Mouse (Mus musculus) retina, postnatal 7 days (tissue): ENCODE data around the gene Klf11.
"Not testable (repeated sequence)": the region's sequence is repeated elsewhere in the genome, so short reads cannot be mapped to it uniquely, and the experiment has no call there.

ENCODE experiments used
- DNase-seq: peaks from one replicate; pipeline ENCODE4 v3.0.0-alpha.2; 2012; ENCODE audit warnings: low read depth, low spot score

The Klf11 gene

DNA sequence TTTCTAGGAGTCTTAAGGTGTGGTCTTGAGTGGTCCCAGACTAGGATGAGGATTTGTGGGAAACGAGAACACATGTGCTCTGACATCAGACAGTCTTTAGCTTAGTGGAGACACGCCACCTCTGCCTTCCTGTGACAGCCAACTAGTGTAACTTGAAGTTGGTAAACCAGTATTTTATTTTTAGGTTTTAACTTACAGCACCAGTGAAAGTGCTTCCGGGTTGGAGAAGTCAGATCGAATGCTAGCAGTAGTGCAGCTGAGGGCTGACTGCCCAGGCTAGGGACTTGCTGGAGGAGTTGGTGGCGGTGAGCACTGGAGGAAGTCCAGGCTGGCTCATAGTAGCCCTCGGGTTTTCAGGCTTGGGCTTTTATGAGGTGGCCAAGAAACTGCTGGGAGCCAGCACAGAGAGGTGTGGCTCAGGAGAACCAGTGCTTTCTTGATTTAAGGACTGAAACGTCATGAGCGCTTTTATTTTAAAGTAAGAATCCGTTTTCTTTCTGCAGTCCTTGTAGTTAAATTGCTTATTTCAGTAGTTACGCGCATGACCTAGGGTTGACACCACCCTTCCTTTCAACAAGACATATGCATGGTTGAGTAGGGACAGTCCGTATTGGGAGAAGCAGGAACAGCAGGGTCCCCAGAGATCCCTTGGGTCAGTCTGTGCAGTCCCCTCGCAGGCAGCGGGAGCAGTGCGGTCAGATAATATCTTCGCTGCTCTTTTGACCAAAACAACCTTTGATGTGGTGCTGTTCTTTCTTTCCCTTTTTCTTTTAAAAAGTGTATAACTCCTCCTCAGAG is 3.2 kb downstream of the Klf11 start:
- no peak for DNase-seq

DNA sequence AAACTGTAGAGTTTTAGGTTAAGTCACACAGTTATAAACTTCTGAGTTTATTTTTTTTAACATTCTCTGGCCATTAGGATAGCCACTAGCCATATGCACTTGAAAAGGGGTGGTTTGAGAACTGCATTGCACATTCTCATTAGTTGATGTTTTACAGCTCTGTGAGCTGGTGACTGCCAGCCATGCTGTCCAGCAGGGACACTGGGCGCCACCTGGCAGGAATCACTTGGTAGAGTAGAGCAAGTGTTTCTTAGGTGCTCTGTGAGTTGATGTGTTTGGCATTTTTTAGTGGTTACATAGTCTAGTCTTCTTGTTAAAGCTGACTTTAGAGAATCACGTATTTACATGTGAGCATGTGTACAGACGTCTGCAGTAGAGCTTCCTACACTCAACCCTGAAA is 5.4 kb downstream of the Klf11 start:
- DNase-seq = no peak

DNA sequence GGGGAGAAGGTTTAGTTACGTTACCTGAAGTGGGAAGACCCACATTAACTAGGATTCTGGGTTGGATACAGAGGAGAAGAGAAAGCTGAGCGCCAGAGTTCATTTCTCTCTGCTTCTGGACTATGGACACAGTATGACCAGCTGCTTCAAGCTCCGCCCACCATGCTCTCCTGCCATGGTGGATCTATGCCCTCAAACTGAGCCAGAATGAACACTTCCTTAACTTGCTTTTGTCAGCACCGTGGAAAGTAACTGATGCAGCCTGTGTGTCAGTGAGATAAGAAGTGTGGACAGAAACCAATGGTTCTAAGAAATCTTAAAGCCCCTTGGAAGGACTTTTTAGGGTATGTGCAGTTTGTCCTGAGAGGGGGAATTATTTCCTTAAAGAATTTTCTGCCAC is 7.9 kb downstream of the Klf11 start:
- no peak for DNase-seq

DNA sequence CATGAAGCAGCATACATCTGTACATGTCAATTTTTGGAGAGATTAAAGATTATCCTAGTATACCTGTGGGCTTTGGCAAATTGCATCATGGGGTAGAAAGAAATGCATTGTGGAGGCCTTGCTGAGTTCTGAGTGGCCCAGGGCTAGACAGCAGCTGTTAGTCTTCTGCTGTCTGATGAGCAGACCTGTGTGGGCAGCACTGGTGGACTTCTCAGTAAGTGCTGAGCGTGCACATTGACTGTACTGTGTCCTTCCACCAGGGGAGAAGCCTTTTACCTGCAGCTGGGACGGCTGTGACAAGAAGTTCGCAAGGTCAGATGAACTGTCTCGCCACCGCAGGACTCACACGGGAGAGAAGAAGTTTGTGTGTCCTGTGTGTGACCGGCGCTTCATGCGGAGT is 8.8 kb downstream of the Klf11 start:
- no peak for DNase-seq

DNA sequence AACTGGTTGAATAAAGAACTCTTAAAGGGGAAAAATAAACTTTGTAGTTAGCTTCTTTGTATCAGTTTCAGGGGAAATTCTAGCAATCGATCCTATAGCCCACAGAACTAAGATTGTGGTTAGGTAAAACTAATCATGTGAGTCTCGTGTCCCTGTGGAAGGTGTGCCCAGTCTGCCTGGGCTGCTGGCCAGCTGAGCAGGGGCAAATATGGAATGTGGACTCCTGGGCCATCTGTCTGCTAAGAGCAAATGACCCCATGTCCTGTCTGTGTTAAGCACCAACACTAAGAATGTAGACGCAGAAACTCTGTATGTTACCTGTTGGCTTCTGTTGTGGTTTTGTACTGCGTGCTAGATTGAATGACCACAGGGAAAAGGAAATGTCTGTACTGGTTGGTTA is 10.0 kb downstream of the Klf11 start:
- DNase-seq = no peak

DNA sequence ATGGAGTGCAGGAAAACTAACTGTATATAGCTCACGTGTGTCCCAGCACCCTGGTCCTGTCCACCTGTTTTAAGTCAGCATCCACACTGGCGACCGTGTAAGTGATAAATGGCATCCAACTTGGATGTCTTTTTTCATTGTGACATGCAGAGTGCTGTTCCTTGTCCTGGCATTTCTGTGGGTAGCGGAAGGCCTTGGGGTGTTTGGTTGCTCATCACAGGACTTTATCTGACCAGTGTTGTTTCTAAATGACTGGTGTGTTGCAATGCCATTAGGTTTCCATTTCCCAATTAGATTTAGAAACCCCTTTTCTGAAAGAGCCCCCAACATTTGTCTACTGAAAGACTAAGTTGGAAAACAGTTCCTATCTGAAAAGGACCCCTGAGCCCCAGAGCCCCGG is 11.1 kb downstream of the Klf11 start:
- DNase-seq = no peak

DNA sequence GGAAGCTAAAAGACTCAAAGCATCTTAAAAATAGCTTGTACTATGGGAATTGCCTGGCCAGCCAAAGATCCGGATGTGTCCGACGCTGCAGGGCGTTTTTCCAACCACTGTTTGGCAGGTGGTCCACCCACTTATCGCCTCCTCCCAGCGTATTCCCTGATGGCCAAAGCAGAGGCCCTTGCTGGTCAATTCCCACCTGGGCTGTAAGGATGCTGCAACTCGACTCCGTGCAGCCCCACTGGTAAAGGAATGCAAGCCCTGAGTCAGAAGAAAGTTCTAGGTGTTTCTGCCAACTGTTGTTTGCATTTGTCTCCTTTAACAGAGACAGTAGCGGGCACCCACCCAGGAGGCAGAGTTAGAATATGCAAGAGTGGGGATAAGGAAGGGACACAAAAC is 29.0 kb downstream of the Klf11 start:
- DNase-seq = no peak

DNA sequence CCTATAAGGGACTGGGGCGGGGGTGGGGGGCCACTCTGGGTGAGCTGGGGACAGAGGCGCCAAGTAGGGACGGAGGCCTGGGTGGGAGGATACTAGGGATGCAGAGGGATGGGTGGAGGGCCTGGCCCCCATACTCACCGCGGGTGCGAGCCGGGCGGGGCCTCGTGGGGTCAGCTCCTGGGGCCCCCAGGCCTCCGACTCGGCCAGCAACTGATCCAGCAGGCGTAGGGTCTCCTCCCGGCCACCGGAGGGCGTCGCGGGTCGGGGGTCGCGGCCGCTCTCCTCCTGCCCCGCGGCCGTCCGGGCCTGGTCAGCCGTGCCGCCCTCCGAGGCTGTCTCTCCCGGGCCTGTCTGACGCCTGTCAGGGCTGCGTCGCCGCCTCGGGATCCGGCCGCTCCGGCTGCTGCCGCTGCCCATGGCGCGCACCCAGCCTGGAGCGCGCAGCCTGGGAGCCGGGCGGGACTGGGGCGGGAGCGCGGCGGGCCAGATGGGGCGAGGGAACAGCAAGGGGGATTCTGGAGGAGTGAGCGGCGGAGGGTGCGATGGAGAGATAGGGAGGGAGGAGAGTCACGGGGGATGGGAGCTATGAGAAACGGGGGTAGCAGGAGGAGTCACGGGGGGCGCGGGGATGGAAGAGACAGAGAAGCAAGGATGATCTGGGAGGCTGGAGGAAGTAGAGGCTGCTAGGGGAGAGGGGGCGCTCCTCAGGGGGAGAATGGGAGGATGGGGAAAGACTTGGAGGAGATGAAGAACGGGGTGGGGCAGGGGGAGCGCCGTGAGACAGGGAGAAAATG is 29.6 kb downstream of the Klf11 start:
- DNase-seq = peak; percentile 21

DNA sequence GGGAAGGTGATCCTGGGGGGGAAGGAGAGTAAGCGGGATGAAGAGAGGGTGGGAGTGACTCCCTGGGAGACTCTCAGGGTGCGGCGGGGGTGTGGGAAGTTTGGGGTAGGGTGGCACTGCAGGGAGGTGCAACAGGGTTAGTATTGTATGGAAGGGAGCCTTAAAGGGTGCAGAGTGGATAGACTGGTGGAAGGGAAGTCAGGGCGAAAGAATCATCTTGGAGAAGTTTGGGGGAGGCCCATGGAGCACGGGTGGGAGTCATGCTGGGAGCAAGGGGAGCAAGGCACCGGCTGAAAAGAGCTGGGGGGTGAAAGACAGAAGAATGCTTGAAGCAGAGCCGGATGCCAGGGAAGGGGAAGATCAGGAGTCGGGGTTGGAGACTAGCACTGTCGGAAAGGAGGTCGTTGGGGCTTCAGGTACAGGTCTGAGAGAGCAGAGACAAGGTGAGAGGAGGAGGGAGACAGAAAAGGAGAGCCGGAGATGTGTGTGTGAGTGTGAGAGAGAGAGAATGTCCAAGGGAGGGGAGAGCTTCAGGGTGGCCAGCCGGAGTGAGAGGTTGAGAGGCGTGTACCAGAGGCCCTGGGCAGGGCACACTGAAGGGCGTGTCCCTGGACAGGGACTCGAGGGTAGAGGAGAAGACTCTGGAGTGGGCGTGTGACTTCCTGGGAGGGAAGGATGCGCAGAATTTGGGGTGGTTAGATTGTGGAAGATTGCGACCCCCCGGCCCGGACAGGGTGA is 30.4 kb downstream of the Klf11 start, which contains the start of gene Cys1:
Gene Cys1, minus strand, starts transcription at position 528 of the 738 bp plus-strand sequence.
- no peak for DNase-seq

DNA sequence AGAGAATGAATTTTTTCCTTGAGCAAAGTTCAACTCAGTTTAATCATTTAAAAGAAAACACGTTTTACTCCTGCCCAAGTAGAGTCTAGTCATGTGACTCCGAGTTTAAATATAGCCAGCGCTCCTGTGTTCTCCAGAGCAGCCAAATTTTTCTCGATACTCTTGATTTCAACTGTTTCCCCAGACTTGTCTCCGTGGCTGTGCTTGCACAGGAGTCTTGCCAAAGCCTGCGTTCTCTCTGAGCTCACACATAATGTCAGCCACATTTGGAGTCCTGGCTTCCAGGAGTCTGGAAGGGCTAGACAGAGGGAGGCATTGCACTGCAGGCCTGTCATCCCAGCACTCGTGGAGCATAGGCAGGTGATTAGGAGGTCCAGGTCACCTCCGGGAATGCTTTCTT is 31.5 kb downstream of the Klf11 start:
- DNase-seq = no peak

DNA sequence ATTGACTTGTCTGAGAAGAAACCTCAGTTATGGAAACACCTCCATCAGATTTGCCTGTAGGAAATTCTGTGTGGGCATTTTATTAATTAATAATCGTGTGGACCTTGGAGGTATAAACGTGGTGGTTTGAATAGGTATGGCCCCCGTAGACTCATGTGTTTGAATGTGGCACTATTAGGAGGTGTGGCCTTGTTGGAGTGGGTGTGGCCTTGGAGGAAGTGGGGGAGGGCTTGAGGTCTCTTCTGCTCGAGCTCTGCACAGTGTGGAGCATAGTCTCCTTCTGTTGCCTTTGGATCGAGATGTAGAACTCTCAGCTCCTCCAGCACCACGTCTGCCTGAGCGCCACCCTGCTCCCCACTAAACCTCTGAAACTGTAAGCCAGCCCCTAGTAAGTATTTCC is 32.4 kb downstream of the Klf11 start:
- no peak for DNase-seq

DNA sequence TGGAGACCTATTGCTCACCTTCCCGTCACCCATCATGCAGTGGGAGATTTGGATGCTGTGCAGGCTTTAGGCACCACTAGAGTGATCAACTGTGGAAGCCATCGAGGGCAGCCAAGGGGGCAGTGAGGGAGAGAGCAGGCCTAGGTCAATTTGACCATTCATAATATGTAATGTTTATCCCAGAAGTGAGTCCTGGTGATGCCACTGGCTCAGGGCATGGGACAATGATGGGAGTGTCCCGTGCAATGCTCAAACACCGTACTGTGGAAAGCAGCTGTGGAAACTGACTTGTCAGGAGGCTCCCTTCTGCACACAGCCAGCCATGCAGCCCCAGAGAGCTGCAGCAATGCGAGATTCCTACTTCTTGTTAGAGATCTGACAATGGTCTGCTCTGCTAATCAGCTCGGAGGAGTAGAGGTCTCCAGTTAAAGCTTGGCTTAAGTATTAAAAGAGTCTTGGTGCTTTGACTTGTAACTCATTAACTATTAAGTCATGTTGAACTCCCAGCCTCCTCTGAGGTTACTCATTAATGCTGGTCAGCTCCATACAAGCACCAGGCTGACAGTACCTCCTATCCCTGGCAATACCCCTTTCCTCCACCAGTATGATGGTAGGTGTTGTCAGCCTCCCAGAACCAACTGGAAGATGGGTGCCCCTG is 35.1 kb downstream of the Klf11 start:
- DNase-seq = no peak

DNA sequence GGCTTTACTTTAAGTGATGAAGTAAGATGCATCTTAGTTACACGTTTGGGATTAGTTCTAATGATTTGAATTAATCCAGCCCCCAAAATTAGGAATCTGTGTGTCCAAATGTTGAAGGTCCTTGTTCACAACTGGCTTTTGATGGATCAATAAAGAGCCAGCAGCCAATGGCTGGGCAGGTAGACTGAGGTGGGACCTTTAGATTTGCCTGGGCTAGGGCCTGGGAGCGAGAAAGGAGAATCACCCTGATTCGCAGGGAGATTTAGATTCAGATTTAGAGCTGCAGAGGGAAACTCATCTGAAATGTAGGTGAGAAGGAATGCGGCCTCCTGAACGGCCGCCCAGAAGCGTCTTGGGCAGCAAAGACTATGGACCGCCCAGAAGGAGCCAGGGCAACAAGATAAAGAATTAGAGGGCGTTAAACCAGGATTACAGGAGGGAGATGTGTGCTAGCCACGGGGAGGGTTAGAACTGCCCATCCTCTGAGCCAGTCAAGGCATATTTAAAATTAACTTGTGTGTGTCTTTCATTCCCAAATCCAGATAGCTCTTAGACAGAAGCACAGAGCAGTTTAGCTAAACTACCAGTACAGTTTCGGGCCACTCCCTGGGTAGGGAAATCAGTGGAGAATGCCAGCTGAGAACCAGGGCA is 35.7 kb downstream of the Klf11 start:
- no peak for DNase-seq

DNA sequence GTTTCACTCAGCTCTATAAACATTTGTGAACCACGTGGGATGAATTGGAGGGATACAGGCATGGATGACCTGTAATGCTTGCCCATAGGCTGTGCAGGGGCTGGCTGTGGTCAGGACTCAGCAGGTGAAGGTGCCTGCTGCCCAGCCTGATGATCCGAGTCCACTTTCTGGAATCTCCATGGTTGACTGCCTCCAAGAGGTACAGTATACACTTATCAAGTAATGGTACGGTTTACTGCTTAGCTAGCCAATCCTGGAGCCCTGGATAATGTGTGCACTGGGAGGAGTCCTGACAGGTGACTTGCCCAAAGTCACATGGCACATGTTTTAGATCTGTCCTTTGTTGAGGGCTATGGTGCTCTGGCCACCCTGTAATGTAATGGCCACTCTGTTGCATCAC is 39.3 kb downstream of the Klf11 start:
- DNase-seq = no peak

DNA sequence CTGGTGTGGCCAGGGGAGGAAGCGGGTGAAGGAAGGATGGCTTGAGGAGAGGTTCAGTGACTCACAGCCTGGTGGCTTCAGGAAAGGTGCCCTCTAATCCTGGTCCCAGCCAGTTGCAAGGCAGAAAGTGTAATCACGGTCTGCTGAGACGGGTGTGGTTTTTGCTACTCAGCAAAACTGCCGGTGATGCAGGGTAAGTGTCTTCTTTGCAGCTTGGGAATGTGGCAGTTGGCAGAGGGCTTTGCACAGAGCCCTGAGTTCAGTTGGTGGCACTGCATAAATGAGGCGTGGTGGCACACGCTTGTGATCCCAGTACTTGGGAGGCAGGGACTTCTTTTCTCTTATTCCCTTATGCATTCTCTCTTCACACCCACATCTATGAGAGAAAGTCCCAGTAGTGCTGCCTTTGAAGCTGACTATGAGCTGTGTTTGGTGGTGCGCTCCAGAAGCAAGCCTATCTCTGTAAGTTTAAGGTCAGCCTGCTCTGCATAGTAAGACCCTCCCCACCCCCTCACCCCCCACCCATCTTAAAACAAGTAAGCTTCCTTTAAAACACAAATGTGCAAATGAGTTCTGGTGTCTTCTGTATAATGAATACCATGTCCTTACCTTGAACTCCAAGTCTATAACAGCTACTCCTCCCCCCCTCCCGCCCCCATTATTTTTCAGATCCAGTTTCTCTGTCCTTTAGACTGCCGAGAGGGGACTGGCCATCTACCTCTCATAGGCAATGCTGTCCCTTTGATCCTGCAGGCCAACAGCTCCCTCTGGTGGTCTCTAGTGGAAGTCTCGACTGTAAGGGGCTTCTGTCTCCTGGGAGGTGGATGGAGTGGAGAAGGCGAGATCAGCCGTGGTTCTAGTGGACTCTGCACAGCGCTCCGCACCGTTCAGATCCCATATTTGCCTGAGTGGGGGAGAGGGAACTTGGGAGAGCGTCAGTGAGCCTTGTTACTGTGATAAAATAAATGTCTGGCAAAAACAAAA is 45.7 kb downstream of the Klf11 start:
- DNase-seq = peak; percentile 84

DNA sequence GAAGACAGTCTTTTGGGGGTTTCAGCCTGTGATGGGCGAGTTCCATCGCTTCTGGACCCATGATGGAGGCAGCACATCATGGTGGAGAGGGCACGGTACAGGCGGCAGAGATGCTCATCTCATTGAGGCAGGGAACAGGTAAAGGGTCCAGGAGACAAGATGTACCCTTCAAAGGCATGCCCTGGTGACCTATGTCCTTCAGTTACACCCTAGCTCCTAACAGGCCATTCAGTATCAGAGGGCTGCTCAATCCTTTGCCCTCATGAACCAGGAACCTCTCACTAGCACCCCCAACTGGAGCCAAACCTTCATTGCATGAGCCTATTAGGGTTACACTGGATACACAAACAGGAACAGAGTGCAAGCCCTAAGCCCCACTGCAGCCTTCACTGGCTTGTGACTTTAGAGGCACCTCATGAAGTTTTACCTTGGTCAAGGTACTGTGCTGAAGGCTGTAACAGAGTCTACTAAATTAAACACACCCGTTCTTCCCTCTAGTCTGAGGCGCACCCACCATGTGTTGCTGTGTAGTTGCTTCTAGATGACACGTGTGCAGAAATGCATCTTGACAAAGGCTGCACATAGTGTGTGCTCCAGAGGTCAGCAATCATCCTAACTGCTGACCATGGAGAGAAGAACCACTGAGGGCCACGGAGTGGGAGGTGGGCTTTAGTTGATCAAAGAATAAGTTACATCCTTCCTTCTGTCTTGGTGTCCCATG is 46.6 kb downstream of the Klf11 start:
- DNase-seq = no peak

DNA sequence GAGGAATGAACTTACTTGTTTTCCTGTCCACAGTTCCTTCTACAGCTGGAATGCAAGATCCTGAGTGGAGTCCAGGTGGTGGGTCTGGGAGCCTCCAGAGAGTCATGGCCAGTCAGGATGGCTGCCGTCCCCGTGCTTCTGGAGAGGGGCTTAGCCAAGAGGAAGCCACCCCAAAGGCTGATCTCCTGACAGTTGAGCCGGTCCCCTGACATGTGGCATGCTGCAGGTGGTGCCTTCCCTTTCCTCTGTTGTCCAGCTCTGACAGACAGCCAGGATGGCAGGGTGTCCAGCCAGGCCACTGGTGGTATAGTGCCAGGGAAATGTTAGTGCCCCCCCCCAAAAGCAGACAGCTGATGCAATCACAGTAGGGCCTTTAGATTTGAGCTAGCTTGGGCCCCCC is 47.4 kb downstream of the Klf11 start:
- no peak for DNase-seq

DNA sequence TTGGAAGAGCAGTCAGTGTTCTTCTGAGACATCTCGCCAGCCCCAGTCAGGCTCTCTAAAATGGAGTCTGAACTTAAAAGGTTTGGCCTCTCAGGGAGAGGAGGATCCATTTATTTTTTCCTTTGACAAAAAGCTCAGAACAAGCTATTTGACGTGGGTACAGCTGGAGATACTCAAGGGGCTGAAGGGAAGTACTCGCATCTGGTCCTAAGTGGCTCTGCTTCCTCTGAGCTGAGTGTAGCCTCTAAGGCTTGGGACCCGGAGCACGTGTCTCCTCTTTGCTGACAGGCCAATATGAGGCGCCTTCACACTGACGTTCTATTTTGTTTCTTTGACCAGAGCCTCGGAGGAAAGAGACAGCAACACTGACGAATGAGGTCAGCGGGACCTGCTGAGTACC is 48.5 kb downstream of the Klf11 start:
- no peak for DNase-seq

DNA sequence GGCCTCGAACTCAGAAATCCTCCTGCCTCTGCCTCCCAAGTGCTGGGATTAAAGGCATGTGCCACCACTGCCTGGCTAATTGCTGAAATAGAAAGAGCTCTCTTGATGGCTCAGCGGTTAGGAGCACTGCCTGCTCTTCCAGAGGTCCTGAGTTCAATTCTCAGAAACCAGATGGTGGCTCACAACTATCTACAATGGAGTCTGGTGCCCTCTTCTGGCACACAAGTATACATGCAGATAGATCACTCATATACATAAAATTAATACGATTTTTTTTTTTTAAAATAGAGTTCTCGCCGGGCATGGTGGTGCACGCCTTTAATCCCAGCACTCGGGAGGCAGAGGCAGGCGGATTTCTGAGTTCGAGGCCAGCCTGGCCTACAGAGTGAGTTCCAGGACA is 50.5 kb downstream of the Klf11 start:
- DNase-seq = not testable (repeated sequence)
